Comparison of ENCODE assay signal across 11 mouse cellular contexts in the genomic region with DNA sequence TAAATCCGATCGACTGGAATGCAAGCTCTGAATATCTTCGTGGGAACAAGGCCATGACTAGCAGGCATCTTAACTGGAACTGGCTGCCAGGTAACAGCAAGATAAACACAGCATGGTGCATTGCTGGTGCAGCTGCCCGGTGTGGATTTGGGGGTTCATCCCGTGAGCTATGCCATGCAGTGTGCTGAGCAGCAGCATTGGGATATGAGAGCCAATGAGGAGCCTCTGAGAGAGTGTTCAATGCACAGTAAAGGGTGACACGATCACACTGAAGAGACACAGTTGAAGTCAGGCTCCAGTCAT.
DNase-seq lines count a peak whose midpoint lies in the region; ATAC-seq and TF ChIP-seq lines count a peak whose summit lies in the region.
"Had no signal": no experiment of that assay in that cellular context is flagged by ENCODE, and none has a peak within 500 bp of the region (broad histone marks: within the 10 kb centered on the region; RNA-seq: fewer than 3 reads in every experiment).

No protein-coding gene starts in this region.

- ATAC-seq in lung, embryonic 15.5 days (ENCODE audit: borderline replicate concordance, extremely low read depth, low FRiP score, low TSS enrichment), result peak; percentile 58; the same call in 1 of the 2 replicates
- no peak for ATAC-seq in limb, embryonic 14.5 days (ENCODE audit: low FRiP score, low read depth)
- no peak for ATAC-seq in CD4-positive, CD25-positive, alpha-beta regulatory T cell, adult 4 months
- ATAC-seq: liver, embryonic 12.5 days had no signal

- H3K36me3 ChIP-seq in heart, embryonic 10.5 days, result no peaks in the 10 kb centered on the region
- no peaks in the 10 kb centered on the region for H3K36me3 ChIP-seq in lung, embryonic 15.5 days
- H3K36me3 ChIP-seq in limb, embryonic 14.5 days (ENCODE audit: control insufficient read depth, insufficient read depth, low read length), result no peaks in the 10 kb centered on the region
- H3K36me3 ChIP-seq: liver, embryonic 12.5 days; neural tube, embryonic 12.5 days had no signal

- no peak overlapping the region for H3K4me2 ChIP-seq in lung, embryonic 15.5 days
- no peak overlapping the region for H3K4me2 ChIP-seq in limb, embryonic 14.5 days (replicated peaks; ENCODE audit: low read depth, low read length, severe bottlenecking)
- H3K4me2 ChIP-seq: liver, embryonic 12.5 days; neural tube, embryonic 12.5 days had no signal

- no peaks in the 10 kb centered on the region for H3K9me3 ChIP-seq in heart, embryonic 10.5 days
- H3K9me3 ChIP-seq in lung, embryonic 15.5 days, result no peaks in the 10 kb centered on the region
- no peaks in the 10 kb centered on the region for H3K9me3 ChIP-seq in limb, embryonic 14.5 days (ENCODE audit: control insufficient read depth, low read length)
- H3K9me3 ChIP-seq: liver, embryonic 12.5 days; neural tube, embryonic 12.5 days had no signal

- peaks cover 64% of the 10 kb centered on the region for H3K4me1 ChIP-seq in heart, embryonic 10.5 days
- peaks cover 46% of the 10 kb centered on the region for H3K4me1 ChIP-seq in lung, embryonic 15.5 days
- peaks cover 58% of the 10 kb centered on the region for H3K4me1 ChIP-seq in limb, embryonic 14.5 days (ENCODE audit: control insufficient read depth, insufficient read depth, low read length)
- H3K4me1 ChIP-seq: liver, embryonic 12.5 days had no signal

- H3K4me3 ChIP-seq in heart, embryonic 10.5 days, result no peak overlapping the region
- H3K4me3 ChIP-seq in lung, embryonic 15.5 days, result no peak overlapping the region
- no peak overlapping the region for H3K4me3 ChIP-seq in limb, embryonic 14.5 days (replicated peaks; ENCODE audit: low read length)
- H3K4me3 ChIP-seq: liver, embryonic 12.5 days; neural tube, embryonic 12.5 days had no signal

- H3K9ac ChIP-seq in lung, embryonic 15.5 days, result no peak overlapping the region
- no peak overlapping the region for H3K9ac ChIP-seq in limb, embryonic 14.5 days (ENCODE audit: low read depth, low read length, severe bottlenecking)
- H3K9ac ChIP-seq: liver, embryonic 12.5 days; neural tube, embryonic 12.5 days had no signal

- 53% methylated on average over 6 of the region's 6 CpGs for WGBS in heart, embryonic 10.5 days
- WGBS in lung, embryonic 15.5 days, result 41% methylated on average over 6 of the region's 6 CpGs
- 22% methylated on average over 6 of the region's 6 CpGs for WGBS in limb, embryonic 14.5 days

- H3K27me3 ChIP-seq in heart, embryonic 10.5 days (ENCODE audit: insufficient read depth, poor library complexity, severe bottlenecking), result no peaks in the 10 kb centered on the region
- H3K27me3 ChIP-seq in lung, embryonic 15.5 days, result no peaks in the 10 kb centered on the region
- H3K27me3 ChIP-seq in limb, embryonic 14.5 days (ENCODE audit: control insufficient read depth, insufficient read depth, low read length), result no peaks in the 10 kb centered on the region
- H3K27me3 ChIP-seq: liver, embryonic 12.5 days; neural tube, embryonic 12.5 days had no signal

- no peak for TF ChIP-seq POLR2A in limb, embryonic 14.5 days (IDR thresholded peaks at IDR 0.05; ENCODE audit: borderline replicate concordance, extremely low read depth, insufficient read depth, insufficient read length)

- no peak for DNase-seq in heart, embryonic 10.5 days (ENCODE audit: low spot score)
- no peak for DNase-seq in heart, postnatal 36 days
- no peak for DNase-seq in lung, postnatal 14 days
- DNase-seq in cerebellum, adult 9-11 months, result peak; percentile 60
- no peak for DNase-seq in limb, embryonic 14.5 days (ENCODE audit: low spot score)
- DNase-seq in MN1 (ENCODE audit: low spot score), result no peak
- DNase-seq: kidney, adult 2 months had no signal

- H3K27ac ChIP-seq in heart, embryonic 10.5 days, result peak overlapping the region; percentile 82
- peak overlapping the region; percentile 51 for H3K27ac ChIP-seq in lung, embryonic 15.5 days
- H3K27ac ChIP-seq in limb, embryonic 14.5 days (replicated peaks; ENCODE audit: low read depth, low read length), result peak overlapping the region; percentile 49; the same call in 1 of the 2 replicates
- H3K27ac ChIP-seq: liver, embryonic 12.5 days; neural tube, embryonic 12.5 days had no signal

- intact Hi-C loops in heart, postnatal 36 days (cut with DNase I), result no loop called here
